Comparison of ENCODE assay signal across 9 mouse cellular contexts in the genomic region with DNA sequence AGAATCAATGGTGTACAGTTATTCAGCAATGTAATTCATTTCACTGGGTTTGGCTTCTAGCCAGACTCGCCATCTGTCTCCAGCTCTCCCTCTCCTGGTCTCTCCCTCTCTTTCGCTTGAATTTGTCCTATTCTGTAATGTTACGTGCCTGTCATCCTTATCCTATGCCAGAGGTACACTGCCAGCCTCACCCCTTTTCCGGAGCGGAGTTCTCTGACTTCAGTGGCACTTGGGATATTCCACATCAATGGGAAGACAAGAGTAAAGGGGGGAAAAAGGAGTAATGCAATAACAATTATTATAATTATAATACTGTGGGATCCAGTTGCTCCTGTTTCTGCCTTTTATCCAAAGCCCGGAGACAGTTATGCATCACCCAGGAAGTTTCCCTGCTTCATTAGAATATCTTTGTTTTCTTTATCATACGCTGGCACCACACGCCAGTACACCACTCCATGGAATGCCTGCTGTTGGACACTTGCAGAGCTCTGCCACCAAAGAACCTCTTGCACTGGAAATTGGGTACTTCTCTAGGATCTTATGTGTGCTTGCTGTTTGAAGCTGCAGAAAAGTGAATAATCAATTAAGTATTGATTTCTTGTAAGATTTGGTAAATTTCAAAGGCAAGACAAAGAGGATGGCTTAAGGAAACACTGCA.
DNase-seq lines count a peak whose midpoint lies in the region; ATAC-seq and TF ChIP-seq lines count a peak whose summit lies in the region.
"Had no signal": no experiment of that assay in that cellular context is flagged by ENCODE, and none has a peak within 500 bp of the region (broad histone marks: within the 10 kb centered on the region; RNA-seq: fewer than 3 reads in every experiment).

No protein-coding gene starts in this region.

- no peak overlapping the region for H3K27ac ChIP-seq in lung, embryonic 14.5 days (ENCODE audit: low read depth)

- peak; percentile 69 for DNase-seq in lung, embryonic 14.5 days
- DNase-seq in lung, postnatal 14 days = no peak
- peak; percentile 16 to 47 for DNase-seq in left cerebral cortex, adult 9 months (ENCODE audit: low spot score in 2 of 2)
- peak; percentile 87 to 92 for DNase-seq in right cerebral cortex, postnatal 10 days (ENCODE audit: low spot score in 2 of 2)
- DNase-seq in heart, adult 18-20 months = no peak
- no peak for DNase-seq in spleen, postnatal 4 days (ENCODE audit: low spot score in 2 of 2)
- DNase-seq in lung, postnatal 36 days = no peak

- H3K9me3 ChIP-seq in lung, embryonic 14.5 days (ENCODE audit: low read depth, low read length) = no peaks in the 10 kb centered on the region
- H3K9me3 ChIP-seq: megakaryocyte, embryonic 14.5 days had no signal

- H3K4me1 ChIP-seq in lung, embryonic 14.5 days (ENCODE audit: insufficient read depth) = no peaks in the 10 kb centered on the region
- H3K4me1 ChIP-seq: megakaryocyte, embryonic 14.5 days had no signal

- H3K27me3 ChIP-seq in lung, embryonic 14.5 days (ENCODE audit: insufficient read depth, low read length) = no peaks in the 10 kb centered on the region
- H3K27me3 ChIP-seq: megakaryocyte, embryonic 14.5 days had no signal

- no peak for TF ChIP-seq CTCF in lung, embryonic 14.5 days (IDR thresholded peaks at IDR 0.05; ENCODE audit: low read depth)

- H3K4me2 ChIP-seq in lung, embryonic 14.5 days = no peak overlapping the region

- no peak overlapping the region for H3K9ac ChIP-seq in lung, embryonic 14.5 days

- WGBS in lung, embryonic 14.5 days = 61% methylated on average over 8 of the region's 8 CpGs

- H3K4me3 ChIP-seq in lung, embryonic 14.5 days (ENCODE audit: low read depth, low read length) = no peak overlapping the region
- H3K4me3 ChIP-seq: megakaryocyte, embryonic 14.5 days had no signal

- no peaks in the 10 kb centered on the region for H3K36me3 ChIP-seq in lung, embryonic 14.5 days (ENCODE audit: insufficient read depth)

- ATAC-seq in lung, embryonic 14.5 days (ENCODE audit: insufficient read depth) = no peak
- ATAC-seq in frontal cortex, adult (ENCODE audit: low TSS enrichment) = peak; percentile 64

Comparison
In these comparisons a context has a peak if more than half of its experiments do, and no peak if none do; other contexts are left out.
1. DNase-seq: peak in lung, embryonic 14.5 days (single experiment), left cerebral cortex, adult 9 months (2 of 2) and right cerebral cortex, postnatal 10 days (2 of 2); none in lung, postnatal 14 days (single experiment), heart, adult 18-20 months (0 of 2), spleen, postnatal 4 days (0 of 2) and lung, postnatal 36 days (single experiment).